Mouse (Mus musculus) thymus, adult 2 months (tissue): Measurements from ENCODE around the gene Sez6l. TPM values are rescaled to one million over a fixed set of nuclear protein-coding genes. Genes with fewer than 3 reads are reported as not detected.

Experiments used
- DNase-seq: peaks from one replicate; pipeline ENCODE4 v3.0.0; 2021
- H3K27ac ChIP-seq: fragments of 200-500 bp; 2 replicates; pipeline ENCODE4 v1.5.1; 2012; ENCODE audit warnings: low read length, control low read depth; ENCODE audit not compliant: control insufficient read depth, insufficient read depth
- H3K27me3 ChIP-seq: fragments of 200-500 bp; 2 replicates; pipeline ENCODE4 v1.6.1; 2012; ENCODE audit warnings: mild to moderate bottlenecking, low read length, moderate library complexity, mixed read lengths; ENCODE audit not compliant: control insufficient read depth, insufficient read depth
- H3K36me3 ChIP-seq: fragments of 200-500 bp; 2 replicates; pipeline ENCODE4 v1.6.1; 2012; ENCODE audit warnings: mild to moderate bottlenecking, low read length, moderate library complexity; ENCODE audit not compliant: control insufficient read depth, insufficient read depth
- H3K4me1 ChIP-seq: fragments of 200-500 bp; replicated peaks from 2 replicates; pipeline ENCODE4 v1.6.1; 2012; ENCODE audit warnings: low read length; ENCODE audit not compliant: control insufficient read depth, insufficient read depth
- H3K4me3 ChIP-seq: fragments of 200-500 bp; 2 replicates; pipeline ENCODE4 v1.5.1; 2012; ENCODE audit warnings: mild to moderate bottlenecking, low read length, control low read depth, moderate library complexity; ENCODE audit not compliant: control insufficient read depth, insufficient read depth
- CTCF ChIP-seq: fragments of 200-500 bp; IDR thresholded peaks from 2 replicates; pipeline ENCODE4 v1.5.1; 2012; ENCODE audit warnings: mild to moderate bottlenecking, control low read depth, low read length, moderate library complexity, borderline replicate concordance; ENCODE audit not compliant: control insufficient read depth, poor library complexity, insufficient read depth; ENCODE audit errors: extremely low read depth
- POLR2A ChIP-seq: fragments of 200-500 bp; IDR thresholded peaks from 2 replicates; pipeline ENCODE4 v1.6.1; 2012; ENCODE audit warnings: mild to moderate bottlenecking, low read length, control low read depth, moderate library complexity; ENCODE audit not compliant: control insufficient read depth, poor library complexity, insufficient read depth; ENCODE audit errors: extremely low read depth
- WGBS: fragments of 180-500 bp; shearing (Covaris S2); methylation state at CpG from one replicate; pipeline ENCODE4 v1.1.7; 2018; 5-methylcytosine and 5-hydroxymethylcytosine counted together
- polyA plus RNA-seq: library from polyadenylated mRNA; depleted of rRNA; stranded (reverse); fragments of >200 nt; gene quantifications from 2 replicates; pipeline ENCODE4 v1.2.3, GENCODE M21; 2012

Sez6l gene
- polyA plus RNA-seq, 1 experiment, result 1.8 TPM

- Histone ChIP-seq H3K27me3 (no peaks in the 10 kb centered on the region), H3K4me3 (no peak overlapping the region), H3K27ac (no peak overlapping the region), H3K36me3 (no peaks in the 10 kb centered on the region), H3K4me1 (no peaks in the 10 kb centered on the region)
- DNase-seq, result no peak
- TF ChIP-seq CTCF, result no peak
- no peak for TF ChIP-seq POLR2A
- 84% methylated on average over 8 of the region's 8 CpGs for WGBS
These were observed 66.6 kb downstream of the Sez6l start for GRCm38 (mm10) chr5:112510351-112510750.

GRCm38 (mm10) chr5:112509916-112510315 lies 67.1 kb downstream of the Sez6l start:
- WGBS, result 80% methylated on average over 5 of the region's 5 CpGs
- no peak for TF ChIP-seq CTCF
- no peak for TF ChIP-seq POLR2A
- H3K4me3 ChIP-seq, result no peak overlapping the region
- H3K4me1 ChIP-seq, result no peaks in the 10 kb centered on the region
- H3K36me3 ChIP-seq, result no peaks in the 10 kb centered on the region
- H3K27me3 ChIP-seq, result no peaks in the 10 kb centered on the region
- DNase-seq, result no peak
- no peak overlapping the region for H3K27ac ChIP-seq

GRCm38 (mm10) chr5:112505595-112505994 lies 71.4 kb downstream of the Sez6l start:
- H3K4me3 ChIP-seq, result no peak overlapping the region
- DNase-seq, result no peak
- H3K27ac ChIP-seq, result no peak overlapping the region
- H3K27me3 ChIP-seq, result no peaks in the 10 kb centered on the region
- H3K36me3 ChIP-seq, result no peaks in the 10 kb centered on the region
- H3K4me1 ChIP-seq, result no peaks in the 10 kb centered on the region
- TF ChIP-seq POLR2A (no peak), CTCF (no peak)
- WGBS, result 85% methylated on average over 4 of the region's 4 CpGs

- no peak for DNase-seq
- H3K27ac ChIP-seq, result no peak overlapping the region
- H3K36me3 ChIP-seq, result no peaks in the 10 kb centered on the region
These were observed 75.6 kb downstream of the Sez6l start for GRCm38 (mm10) chr5:112501384-112501783.

GRCm38 (mm10) chr5:112499918-112500682 lies 76.9 kb downstream of the Sez6l start:
- H3K27me3 ChIP-seq, result no peaks in the 10 kb centered on the region
- H3K4me3 ChIP-seq, result no peak overlapping the region
- DNase-seq, result no peak
- H3K36me3 ChIP-seq, result no peaks in the 10 kb centered on the region
- no peak overlapping the region for H3K27ac ChIP-seq
- no peak for TF ChIP-seq POLR2A
- no peak for TF ChIP-seq CTCF
- WGBS, result 68% methylated on average over 8 of the region's 8 CpGs
- H3K4me1 ChIP-seq, result no peaks in the 10 kb centered on the region

More at GRCm38 (mm10) chr5:112501384-112501783, 75.6 kb downstream of the Sez6l start:
- Histone ChIP-seq H3K4me3 (no peak overlapping the region), H3K27me3 (no peaks in the 10 kb centered on the region), H3K4me1 (no peaks in the 10 kb centered on the region)
- TF ChIP-seq POLR2A, result no peak
- no peak for TF ChIP-seq CTCF
- 85% methylated on average over 2 of the region's 2 CpGs for WGBS

- Histone ChIP-seq H3K27me3 (no peaks in the 10 kb centered on the region), H3K4me1 (no peaks in the 10 kb centered on the region), H3K4me3 (no peak overlapping the region), H3K27ac (no peak overlapping the region), H3K36me3 (no peaks in the 10 kb centered on the region)
- no peak for DNase-seq
- no peak for TF ChIP-seq POLR2A
- no peak for TF ChIP-seq CTCF
- WGBS, result 84% methylated on average over 13 of the region's 13 CpGs
These were observed 77.8 kb downstream of the Sez6l start for GRCm38 (mm10) chr5:112498921-112499917.
